Mouse (Mus musculus) liver, embryonic 13.5 days (tissue): ENCODE data around the gene Man1b1. TPM values are rescaled to one million over a fixed set of nuclear protein-coding genes. Genes with fewer than 3 reads are reported as not detected.

ENCODE experiments used
- ATAC-seq: fragments of 200-750 bp; cut with Nextera tagmentation; 2 replicates; pipeline ENCODE4 v1.8.0; 2017; ENCODE audit warnings: low read depth, mild to moderate bottlenecking, moderate number of reproducible peaks, moderate library complexity
- DNase-seq: peaks from one replicate; pipeline ENCODE4 v3.0.0; 2022
- H3K27ac ChIP-seq: fragments of 300-500 bp; sonication (generic); 2 replicates; pipeline ENCODE4 v1.5.1; 2015; ENCODE audit warnings: moderate library complexity, mild to moderate bottlenecking, inconsistent platforms
- H3K27me3 ChIP-seq: fragments of 300-500 bp; sonication (generic); 2 replicates; pipeline ENCODE4 v1.6.1; 2015; ENCODE audit warnings: mild to moderate bottlenecking, inconsistent platforms
- H3K36me3 ChIP-seq: fragments of 300-500 bp; sonication (generic); 2 replicates; pipeline ENCODE4 v1.6.1; 2015; ENCODE audit warnings: mild to moderate bottlenecking, inconsistent platforms
- H3K4me1 ChIP-seq: fragments of 300-500 bp; sonication (generic); replicated peaks from 2 replicates; pipeline ENCODE4 v1.6.1; 2015; ENCODE audit warnings: inconsistent platforms
- H3K4me2 ChIP-seq: fragments of 300-500 bp; sonication (generic); 2 replicates; pipeline ENCODE4 v1.6.1; 2015; ENCODE audit warnings: inconsistent platforms, mild to moderate bottlenecking, moderate library complexity
- H3K4me3 ChIP-seq: fragments of 300-500 bp; sonication (generic); replicated peaks from 2 replicates; pipeline ENCODE4 v1.5.1; 2015; ENCODE audit warnings: mild to moderate bottlenecking, inconsistent platforms
- H3K9ac ChIP-seq: fragments of 300-500 bp; sonication (generic); 2 replicates; pipeline ENCODE4 v1.6.1; 2015; ENCODE audit warnings: mild to moderate bottlenecking, inconsistent platforms
- H3K9me3 ChIP-seq: fragments of 300-500 bp; sonication (generic); replicated peaks from 2 replicates; pipeline ENCODE4 v1.6.1; 2016; ENCODE audit warnings: inconsistent platforms
- WGBS: fragments of 180-500 bp; shearing (Covaris S2); methylation state at CpG from one replicate; pipeline ENCODE4 v1.1.7; 2015; ENCODE audit not compliant: insufficient replicate concordance; 5-methylcytosine and 5-hydroxymethylcytosine counted together
- polyA plus RNA-seq: library from polyadenylated mRNA; unstranded; fragments of >200 nt; fragmentation: Nextera tagmentation; extraction: Ambion mirVana; gene quantifications from 2 replicates; pipeline ENCODE4 v1.2.1, GENCODE M21; 2015

The Man1b1 gene
- polyA plus RNA-seq: 18.8 and 27.1 TPM in 2 replicates

- Histone ChIP-seq H3K9ac (peak within 1 kb of the TSS; percentile 92), H3K9me3 (no peaks in the 10 kb centered on the region), H3K27me3 (no peaks in the 10 kb centered on the region), H3K27ac (peak within 1 kb of the TSS; percentile 84), H3K4me3 (peak within 1 kb of the TSS; percentile 88), H3K4me1 (peaks cover 30% of the 10 kb centered on the region), H3K4me2 (peak within 1 kb of the TSS; percentile 91), H3K36me3 (peaks cover 40% of the 10 kb centered on the region)
- DNase-seq (peak; percentile 99), ATAC-seq (peak; percentile 97)
- under 1% methylated on average over 78 of the region's 78 CpGs for WGBS
These were observed at the start of gene Man1b1 for GRCm38 (mm10) chr2:25332286-25333160. Gene Man1b1, plus strand, starts transcription at chr2:25332338.

DNA sequence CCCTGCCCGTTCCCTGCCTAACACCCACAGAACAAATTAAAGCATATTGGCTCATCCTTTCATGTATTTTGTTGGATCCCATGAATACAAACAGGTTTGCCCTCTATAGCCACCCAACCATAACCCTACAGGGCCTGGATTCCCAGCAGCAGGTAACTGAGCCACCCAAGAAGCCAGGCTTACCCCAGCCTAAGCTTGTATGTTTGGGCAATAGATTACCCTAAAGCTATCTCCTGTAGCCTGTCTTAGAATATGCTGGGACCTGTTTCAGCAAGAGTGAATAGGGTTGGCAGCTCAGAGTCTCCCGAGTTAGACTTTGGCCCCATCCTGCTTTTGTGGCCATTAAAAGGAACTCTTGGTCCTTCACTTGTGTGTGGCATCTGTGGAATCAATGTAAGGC, 46.6 kb upstream of the Man1b1 start:
- peaks cover 26% of the 10 kb centered on the region for H3K4me1 ChIP-seq
- H3K27me3 ChIP-seq: peaks cover 32% of the 10 kb centered on the region
- no peaks in the 10 kb centered on the region for H3K9me3 ChIP-seq
- no peak overlapping the region for H3K4me2 ChIP-seq
- peaks cover 54% of the 10 kb centered on the region for H3K36me3 ChIP-seq
- ATAC-seq: no peak
- no peak for DNase-seq
- no peak overlapping the region for H3K9ac ChIP-seq
- no peak overlapping the region for H3K27ac ChIP-seq
- WGBS: 73% methylated on average over 2 of the region's 2 CpGs
- H3K4me3 ChIP-seq: no peak overlapping the region

DNA sequence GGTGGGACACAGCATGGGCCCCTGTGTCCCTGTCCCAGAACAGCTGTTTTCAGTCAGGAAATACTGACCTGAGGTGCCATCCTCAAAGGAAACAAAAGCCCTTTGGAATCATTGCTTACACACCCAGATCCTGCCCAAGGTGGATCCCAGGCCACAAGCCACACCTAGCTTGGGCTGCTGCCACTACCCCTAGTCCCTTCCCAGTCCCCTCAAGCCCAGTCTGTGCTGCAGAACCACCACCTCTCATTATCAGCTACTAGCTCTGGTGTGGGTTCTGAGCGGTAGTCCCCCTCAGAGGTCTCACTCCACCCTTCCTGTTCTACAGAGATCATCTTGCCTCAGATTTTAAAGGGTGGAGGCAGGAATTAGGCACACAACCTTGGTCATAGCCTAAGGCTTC, 45.8 kb upstream of the Man1b1 start:
- ATAC-seq: peak; percentile 65
- WGBS: 6% methylated on average over 1 of the region's 1 CpGs
- Histone ChIP-seq H3K9ac (peak overlapping the region; percentile 19; the same call in 1 of the 2 replicates), H3K27ac (peak overlapping the region; percentile 19; the same call in 1 of the 2 replicates), H3K27me3 (peaks cover 40% of the 10 kb centered on the region), H3K4me2 (0 out of 2 replicates have a peak overlapping the region, but pooled peaks have one; percentile 11), H3K9me3 (no peaks in the 10 kb centered on the region), H3K4me1 (peaks cover 28% of the 10 kb centered on the region), H3K36me3 (peaks cover 46% of the 10 kb centered on the region), H3K4me3 (no peak overlapping the region)
- no peak for DNase-seq

DNA sequence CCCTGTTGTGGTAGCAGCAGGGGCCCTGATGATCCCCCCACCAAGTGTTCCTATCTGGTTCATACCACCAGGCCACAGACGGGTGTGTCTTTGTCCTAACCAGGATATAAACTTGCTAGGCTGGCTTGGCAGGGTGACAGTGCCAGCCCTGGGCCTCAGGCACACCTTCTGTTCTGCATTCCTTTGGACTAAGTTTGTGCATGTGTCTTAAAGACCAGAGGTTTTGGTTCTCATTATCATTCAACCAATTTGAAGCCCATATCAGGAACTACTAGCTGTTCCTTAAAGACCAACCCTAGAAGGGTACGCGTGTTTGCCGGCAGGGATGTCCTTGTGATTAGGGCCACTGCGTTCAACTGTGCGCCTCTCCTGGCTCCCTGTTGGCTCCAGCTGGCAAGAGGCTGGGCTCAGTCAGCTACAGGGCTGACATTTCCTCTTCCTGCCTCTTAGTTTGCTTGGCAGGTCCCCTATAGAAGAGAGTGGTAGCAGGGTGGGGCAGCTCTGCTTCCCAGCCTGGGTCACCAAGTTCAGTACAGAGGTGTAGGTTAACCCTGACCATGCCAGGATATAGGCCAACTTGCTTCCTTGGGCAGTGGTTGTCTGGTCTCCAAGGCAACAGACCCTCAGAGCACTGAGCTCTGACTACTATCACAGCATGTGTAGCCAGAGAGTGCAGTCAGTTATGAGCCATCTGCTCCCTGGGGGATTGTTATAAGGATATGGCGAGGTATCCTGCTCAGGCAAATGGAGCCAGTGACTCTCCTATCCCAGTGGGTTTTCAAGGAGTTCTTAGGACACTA, 45.1 kb upstream of the Man1b1 start:
- Histone ChIP-seq H3K4me1 (peaks cover 32% of the 10 kb centered on the region), H3K27ac (peak overlapping the region; percentile 19; the same call in 1 of the 2 replicates), H3K27me3 (peaks cover 47% of the 10 kb centered on the region), H3K9ac (peak overlapping the region; percentile 19; the same call in 1 of the 2 replicates), H3K4me3 (no peak overlapping the region), H3K4me2 (0 out of 2 replicates have a peak overlapping the region, but pooled peaks have one; percentile 11), H3K36me3 (peaks cover 42% of the 10 kb centered on the region), H3K9me3 (no peaks in the 10 kb centered on the region)
- ATAC-seq (peak; percentile 73), DNase-seq (no peak)
- WGBS: 20% methylated on average over 7 of the region's 7 CpGs

GRCm38 (mm10) chr2:25287927-25288649, 44.0 kb upstream of the Man1b1 start, which contains the start of gene Tmem210:
Gene Tmem210, plus strand, starts transcription at chr2:25288145.
- 0 out of 2 replicates have a peak within 1 kb of the TSS, but pooled peaks have one; percentile 11 for H3K4me2 ChIP-seq
- H3K9me3 ChIP-seq: no peaks in the 10 kb centered on the region
- peaks cover 38% of the 10 kb centered on the region for H3K4me1 ChIP-seq
- H3K27me3 ChIP-seq: peaks cover 57% of the 10 kb centered on the region
- ATAC-seq (no peak), DNase-seq (no peak)
- peaks cover 31% of the 10 kb centered on the region for H3K36me3 ChIP-seq
- no peak within 1 kb of the TSS for H3K4me3 ChIP-seq
- H3K9ac ChIP-seq: no peak within 1 kb of the TSS
- H3K27ac ChIP-seq: no peak within 1 kb of the TSS
- 75% methylated on average over 6 of the region's 6 CpGs for WGBS

- peaks cover 25% of the 10 kb centered on the region for H3K36me3 ChIP-seq
- no peak overlapping the region for H3K4me2 ChIP-seq
- H3K4me1 ChIP-seq: peaks cover 38% of the 10 kb centered on the region
- no peaks in the 10 kb centered on the region for H3K9me3 ChIP-seq
- H3K9ac ChIP-seq: no peak overlapping the region
- no peak overlapping the region for H3K4me3 ChIP-seq
- no peak overlapping the region for H3K27ac ChIP-seq
- DNase-seq: no peak
- H3K27me3 ChIP-seq: peaks cover 65% of the 10 kb centered on the region
- WGBS: 63% methylated on average over 7 of the region's 7 CpGs
- ATAC-seq: no peak
These were observed 43.3 kb upstream of the Man1b1 start for GRCm38 (mm10) chr2:25288734-25289345.

- no peak within 1 kb of the TSS for H3K4me3 ChIP-seq
- H3K4me2 ChIP-seq: no peak within 1 kb of the TSS
- 9% methylated on average over 11 of the region's 11 CpGs for WGBS
These were observed 42.5 kb upstream of the Man1b1 start, which contains the start of gene Lrrc26 for GRCm38 (mm10) chr2:25289651-25290050. Gene Lrrc26, plus strand, starts transcription at chr2:25289915.

GRCm38 (mm10) chr2:25290101-25290815, 41.9 kb upstream of the Man1b1 start:
- Histone ChIP-seq H3K9me3 (no peaks in the 10 kb centered on the region), H3K4me2 (no peak overlapping the region), H3K9ac (no peak overlapping the region), H3K27ac (no peak overlapping the region), H3K4me3 (no peak overlapping the region), H3K27me3 (peaks cover 78% of the 10 kb centered on the region), H3K4me1 (peaks cover 38% of the 10 kb centered on the region), H3K36me3 (peaks cover 11% of the 10 kb centered on the region)
- 3% methylated on average over 54 of the region's 54 CpGs for WGBS
- ATAC-seq (no peak), DNase-seq (no peak)

More at GRCm38 (mm10) chr2:25289651-25290050, 42.5 kb upstream of the Man1b1 start, which contains the start of gene Lrrc26:
- no peak within 1 kb of the TSS for H3K27ac ChIP-seq
- peaks cover 72% of the 10 kb centered on the region for H3K27me3 ChIP-seq
- peaks cover 17% of the 10 kb centered on the region for H3K36me3 ChIP-seq
- ATAC-seq (no peak), DNase-seq (no peak)
- H3K4me1 ChIP-seq: peaks cover 38% of the 10 kb centered on the region
- no peaks in the 10 kb centered on the region for H3K9me3 ChIP-seq
- H3K9ac ChIP-seq: no peak within 1 kb of the TSS

DNA sequence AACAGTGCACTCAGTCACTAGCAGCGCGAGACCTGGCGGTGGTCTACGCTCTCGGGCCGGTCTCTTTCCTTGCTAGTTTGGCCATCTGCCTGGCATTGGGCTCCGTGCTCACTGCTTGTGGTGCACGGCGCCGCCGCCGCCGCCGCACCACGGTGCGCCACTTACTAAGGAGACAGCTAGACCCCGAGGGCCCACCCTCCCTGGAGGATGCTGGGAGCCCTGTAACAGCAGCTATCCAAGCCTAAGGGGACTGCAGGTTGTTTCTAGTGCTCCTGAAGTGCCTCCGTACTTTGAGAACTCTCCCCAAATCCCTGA, 41.4 kb upstream of the Man1b1 start:
- Histone ChIP-seq H3K9ac (no peak overlapping the region), H3K9me3 (no peaks in the 10 kb centered on the region), H3K4me1 (peaks cover 35% of the 10 kb centered on the region), H3K36me3 (peaks cover 6% of the 10 kb centered on the region), H3K27ac (no peak overlapping the region), H3K4me3 (no peak overlapping the region), H3K27me3 (peaks cover 83% of the 10 kb centered on the region), H3K4me2 (no peak overlapping the region)
- 3% methylated on average over 18 of the region's 18 CpGs for WGBS
- ATAC-seq (no peak), DNase-seq (no peak)
